Mouse (Mus musculus): ENCODE data around the gene Hmga2. TPM values are rescaled to one million over a fixed set of nuclear protein-coding genes. Genes with fewer than 3 reads are reported as not detected.

The Hmga2 gene
- polyA plus RNA-seq, 1 experiment from 2014 or later: 48.2 TPM

GRCm38 (mm10) chr10:120407230-120407629, 69.0 kb downstream of the Hmga2 start:
- no peaks in the 10 kb centered on the region for H3K36me3 ChIP-seq (ENCODE audit: control insufficient read depth, insufficient read depth, low read length)
- no peak overlapping the region for H3K4me2 ChIP-seq
- no peak overlapping the region for H3K27ac ChIP-seq (ENCODE audit: low read depth, low read length)
- H3K4me1 ChIP-seq (replicated peaks; ENCODE audit: control insufficient read depth, insufficient read depth, low read length): peaks cover 11% of the 10 kb centered on the region; the same call in 1 of the 2 replicates
- no peaks in the 10 kb centered on the region for H3K27me3 ChIP-seq (replicated peaks; ENCODE audit: control insufficient read depth, insufficient read depth, low read length)
- no peak for DNase-seq (ENCODE audit: low spot score)
- 62% methylated on average over 9 of the region's 9 CpGs for WGBS
- no peak overlapping the region for H3K4me3 ChIP-seq (ENCODE audit: low read depth, low read length)
- H3K9me3 ChIP-seq (ENCODE audit: control insufficient read depth, low read length): no peaks in the 10 kb centered on the region
- no peak overlapping the region for H3K9ac ChIP-seq (ENCODE audit: low read depth, low read length)
- ATAC-seq (replicated peaks; ENCODE audit: low FRiP score): no peak

DNA sequence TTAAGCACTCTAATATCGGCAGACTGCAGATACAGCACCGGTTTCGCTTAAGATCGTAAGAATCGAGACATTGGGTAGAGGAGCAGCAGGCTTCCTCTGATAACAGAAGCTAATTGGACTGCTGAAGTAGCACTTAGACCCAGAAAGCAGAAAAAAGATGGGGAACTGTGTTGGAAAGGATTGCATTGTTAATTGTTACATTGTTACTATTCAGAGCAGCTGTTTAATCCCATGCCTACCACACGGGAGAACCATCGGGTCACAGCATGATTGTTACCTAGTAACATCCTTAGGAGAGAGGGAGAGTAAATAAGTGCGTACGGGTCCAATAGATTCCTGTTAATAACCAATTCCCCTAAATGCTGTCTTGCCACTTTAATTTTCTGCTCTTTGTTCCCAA, 70.2 kb downstream of the Hmga2 start:
- no peak overlapping the region for H3K9ac ChIP-seq (ENCODE audit: low read depth, low read length)
- H3K27ac ChIP-seq (ENCODE audit: low read depth, low read length): no peak overlapping the region
- no peaks in the 10 kb centered on the region for H3K36me3 ChIP-seq (ENCODE audit: control insufficient read depth, insufficient read depth, low read length)
- DNase-seq (ENCODE audit: low spot score) (no peak), ATAC-seq (replicated peaks; ENCODE audit: low FRiP score) (no peak)
- H3K4me3 ChIP-seq (ENCODE audit: low read depth, low read length): no peak overlapping the region
- H3K27me3 ChIP-seq (replicated peaks; ENCODE audit: control insufficient read depth, insufficient read depth, low read length): no peaks in the 10 kb centered on the region
- H3K9me3 ChIP-seq (ENCODE audit: control insufficient read depth, low read length): no peaks in the 10 kb centered on the region
- H3K4me2 ChIP-seq: no peak overlapping the region
- 78% methylated on average over 9 of the region's 9 CpGs for WGBS
- H3K4me1 ChIP-seq (replicated peaks; ENCODE audit: control insufficient read depth, insufficient read depth, low read length): peaks cover 7% of the 10 kb centered on the region; the same call in 1 of the 2 replicates

GRCm38 (mm10) chr10:120405322-120405721, 70.9 kb downstream of the Hmga2 start:
- DNase-seq (ENCODE audit: low spot score): no peak
- Histone ChIP-seq H3K9me3 (ENCODE audit: control insufficient read depth, low read length) (no peaks in the 10 kb centered on the region), H3K27me3 (replicated peaks; ENCODE audit: control insufficient read depth, insufficient read depth, low read length) (no peaks in the 10 kb centered on the region), H3K36me3 (ENCODE audit: control insufficient read depth, insufficient read depth, low read length) (no peaks in the 10 kb centered on the region), H3K27ac (ENCODE audit: low read depth, low read length) (no peak overlapping the region), H3K4me1 (replicated peaks; ENCODE audit: control insufficient read depth, insufficient read depth, low read length) (peaks cover 10% of the 10 kb centered on the region), H3K4me2 (no peak overlapping the region), H3K4me3 (ENCODE audit: low read depth, low read length) (no peak overlapping the region), H3K9ac (ENCODE audit: low read depth, low read length) (no peak overlapping the region)
- WGBS: 91% methylated on average over 4 of the region's 4 CpGs
- no peak for ATAC-seq (replicated peaks; ENCODE audit: low FRiP score)

DNA sequence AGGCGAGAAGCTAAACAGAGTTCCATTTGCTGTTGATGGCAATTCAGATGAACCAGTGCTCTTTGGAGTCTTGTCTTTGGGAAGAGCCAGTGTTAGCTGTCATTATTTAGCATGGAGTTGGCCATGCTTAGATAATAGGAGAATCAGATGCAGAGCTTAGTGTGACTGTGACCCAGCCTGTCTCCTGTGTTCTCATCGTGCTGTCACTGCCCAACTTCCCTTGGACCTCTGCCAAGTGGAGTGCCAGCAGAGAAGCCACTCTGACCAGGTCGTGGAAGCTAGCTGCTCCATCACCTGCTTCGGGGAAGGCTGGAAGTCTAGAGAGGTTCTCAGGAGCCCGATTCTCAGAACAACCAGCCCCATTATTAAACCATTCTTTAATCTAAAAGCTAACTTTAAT, 73.3 kb downstream of the Hmga2 start:
- WGBS: 78% methylated on average over 5 of the region's 5 CpGs
- peaks cover 20% of the 10 kb centered on the region for H3K4me1 ChIP-seq (replicated peaks; ENCODE audit: control insufficient read depth, insufficient read depth, low read length)
- H3K9ac ChIP-seq (ENCODE audit: low read depth, low read length): no peak overlapping the region
- H3K27me3 ChIP-seq (replicated peaks; ENCODE audit: control insufficient read depth, insufficient read depth, low read length): no peaks in the 10 kb centered on the region
- H3K9me3 ChIP-seq (ENCODE audit: control insufficient read depth, low read length): no peaks in the 10 kb centered on the region
- no peaks in the 10 kb centered on the region for H3K36me3 ChIP-seq (ENCODE audit: control insufficient read depth, insufficient read depth, low read length)
- ATAC-seq (replicated peaks; ENCODE audit: low FRiP score) (no peak), DNase-seq (ENCODE audit: low spot score) (no peak)
- H3K4me2 ChIP-seq: no peak overlapping the region
- H3K4me3 ChIP-seq (ENCODE audit: low read depth, low read length): no peak overlapping the region
- H3K27ac ChIP-seq (ENCODE audit: low read depth, low read length): no peak overlapping the region

DNA sequence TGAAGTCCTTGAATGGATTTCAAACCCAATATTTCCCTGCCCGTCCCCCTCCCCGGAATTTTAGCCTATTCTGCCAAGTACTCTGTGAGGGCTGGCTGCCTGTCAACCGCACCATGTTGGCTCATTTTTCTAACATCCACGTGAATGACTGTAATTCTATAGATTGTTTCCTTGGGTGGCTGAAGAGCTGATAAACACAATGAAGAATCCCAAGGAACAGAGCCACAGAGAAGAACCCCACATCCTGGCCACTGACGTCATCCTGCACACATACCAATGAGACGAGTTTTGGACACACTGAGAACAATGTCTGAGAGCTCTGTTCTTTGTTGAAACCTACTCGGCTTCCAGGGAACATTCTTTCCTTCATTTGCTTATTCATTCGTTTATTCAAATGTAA, 74.5 kb downstream of the Hmga2 start:
- WGBS: 68% methylated on average over 8 of the region's 8 CpGs
- Histone ChIP-seq H3K36me3 (ENCODE audit: control insufficient read depth, insufficient read depth, low read length) (no peaks in the 10 kb centered on the region), H3K27ac (ENCODE audit: low read depth, low read length) (no peak overlapping the region), H3K27me3 (replicated peaks; ENCODE audit: control insufficient read depth, insufficient read depth, low read length) (no peaks in the 10 kb centered on the region), H3K4me2 (no peak overlapping the region), H3K4me1 (replicated peaks; ENCODE audit: control insufficient read depth, insufficient read depth, low read length) (peaks cover 20% of the 10 kb centered on the region), H3K4me3 (ENCODE audit: low read depth, low read length) (no peak overlapping the region), H3K9ac (ENCODE audit: low read depth, low read length) (no peak overlapping the region), H3K9me3 (ENCODE audit: control insufficient read depth, low read length) (no peaks in the 10 kb centered on the region)
- DNase-seq (ENCODE audit: low spot score): no peak
- no peak for ATAC-seq (replicated peaks; ENCODE audit: low FRiP score)

DNA sequence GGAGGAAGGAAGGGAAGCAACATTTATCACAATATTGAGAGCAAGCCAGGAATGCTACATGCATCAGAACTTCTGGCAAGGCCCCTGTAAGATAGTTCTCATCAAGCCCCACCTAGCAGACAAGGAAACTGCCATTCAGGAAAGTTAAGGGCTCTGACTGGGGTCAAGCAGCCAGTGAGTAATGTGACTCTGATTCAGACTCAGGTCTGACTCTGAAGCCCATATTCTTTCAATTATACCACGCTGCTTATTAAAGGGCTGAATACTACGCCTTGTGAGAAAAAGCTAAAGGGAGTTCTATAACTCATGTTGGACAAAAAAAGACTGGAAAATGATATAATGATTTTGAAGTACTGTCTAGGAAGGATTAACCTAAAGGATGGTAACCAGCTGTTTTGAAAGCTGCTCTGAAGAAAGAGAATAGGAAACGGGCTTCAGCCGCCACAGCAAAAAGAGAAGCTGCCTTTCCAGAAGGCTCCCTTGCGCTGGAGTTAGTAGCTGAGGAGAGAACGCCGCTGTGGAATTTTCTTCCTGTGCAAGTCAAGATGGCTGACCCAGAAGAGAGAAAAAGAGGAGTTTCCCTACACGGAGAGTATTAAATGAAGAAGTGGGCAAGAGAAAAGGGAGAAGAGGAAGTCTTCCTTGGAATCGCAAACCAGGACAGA, 76.3 kb downstream of the Hmga2 start:
- WGBS: 68% methylated on average over 9 of the region's 9 CpGs
- ATAC-seq (replicated peaks; ENCODE audit: low FRiP score): no peak
- H3K4me2 ChIP-seq: no peak overlapping the region
- no peaks in the 10 kb centered on the region for H3K9me3 ChIP-seq (ENCODE audit: control insufficient read depth, low read length)
- no peak for DNase-seq (ENCODE audit: low spot score)
- peaks cover 20% of the 10 kb centered on the region for H3K4me1 ChIP-seq (replicated peaks; ENCODE audit: control insufficient read depth, insufficient read depth, low read length)
- no peak overlapping the region for H3K27ac ChIP-seq (ENCODE audit: low read depth, low read length)
- no peaks in the 10 kb centered on the region for H3K27me3 ChIP-seq (replicated peaks; ENCODE audit: control insufficient read depth, insufficient read depth, low read length)
- no peak overlapping the region for H3K9ac ChIP-seq (ENCODE audit: low read depth, low read length)
- no peaks in the 10 kb centered on the region for H3K36me3 ChIP-seq (ENCODE audit: control insufficient read depth, insufficient read depth, low read length)
- no peak overlapping the region for H3K4me3 ChIP-seq (ENCODE audit: low read depth, low read length)

- Histone ChIP-seq H3K4me2 (no peak overlapping the region), H3K27ac (ENCODE audit: low read depth, low read length) (no peak overlapping the region), H3K27me3 (replicated peaks; ENCODE audit: control insufficient read depth, insufficient read depth, low read length) (no peaks in the 10 kb centered on the region), H3K4me1 (replicated peaks; ENCODE audit: control insufficient read depth, insufficient read depth, low read length) (peaks cover 20% of the 10 kb centered on the region), H3K9me3 (ENCODE audit: control insufficient read depth, low read length) (no peaks in the 10 kb centered on the region), H3K4me3 (ENCODE audit: low read depth, low read length) (no peak overlapping the region), H3K36me3 (ENCODE audit: control insufficient read depth, insufficient read depth, low read length) (no peaks in the 10 kb centered on the region), H3K9ac (ENCODE audit: low read depth, low read length) (no peak overlapping the region)
- ATAC-seq (replicated peaks; ENCODE audit: low FRiP score): no peak
- WGBS: 52% methylated on average over 6 of the region's 6 CpGs
- DNase-seq (ENCODE audit: low spot score): no peak
Measured at GRCm38 (mm10) chr10:120398745-120399144, 77.5 kb downstream of the Hmga2 start.

DNA sequence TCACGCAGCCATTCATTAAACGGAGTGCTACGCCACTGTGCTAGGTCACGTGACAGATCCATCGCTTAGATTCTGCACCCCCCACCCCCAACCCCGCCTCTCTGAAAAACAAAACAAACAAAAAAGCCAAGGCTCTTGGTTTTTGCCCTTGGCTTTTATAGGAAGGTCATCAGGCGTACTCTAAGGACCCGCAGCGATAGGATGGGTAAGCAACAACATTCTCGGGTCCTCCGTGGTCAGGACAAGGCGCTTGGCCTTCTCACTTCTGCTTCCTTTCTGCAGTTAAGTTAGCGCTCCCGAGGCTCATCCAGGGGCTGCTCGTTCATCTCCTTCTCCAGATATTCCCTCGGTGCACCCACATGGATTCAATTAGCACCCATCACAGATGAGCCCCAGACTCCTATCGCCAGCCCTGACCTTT, 79.0 kb downstream of the Hmga2 start:
- Histone ChIP-seq H3K36me3 (ENCODE audit: control insufficient read depth, insufficient read depth, low read length) (no peaks in the 10 kb centered on the region), H3K4me3 (ENCODE audit: low read depth, low read length) (no peak overlapping the region), H3K4me2 (no peak overlapping the region), H3K27me3 (replicated peaks; ENCODE audit: control insufficient read depth, insufficient read depth, low read length) (no peaks in the 10 kb centered on the region), H3K27ac (ENCODE audit: low read depth, low read length) (no peak overlapping the region), H3K4me1 (replicated peaks; ENCODE audit: control insufficient read depth, insufficient read depth, low read length) (peaks cover 22% of the 10 kb centered on the region), H3K9ac (ENCODE audit: low read depth, low read length) (no peak overlapping the region), H3K9me3 (ENCODE audit: control insufficient read depth, low read length) (no peaks in the 10 kb centered on the region)
- WGBS: 71% methylated on average over 17 of the region's 17 CpGs
- DNase-seq (ENCODE audit: low spot score) (no peak), ATAC-seq (replicated peaks; ENCODE audit: low FRiP score) (no peak)

GRCm38 (mm10) chr10:120395550-120395949, 80.7 kb downstream of the Hmga2 start:
- no peak for DNase-seq (ENCODE audit: low spot score)
- Histone ChIP-seq H3K9me3 (ENCODE audit: control insufficient read depth, low read length) (no peaks in the 10 kb centered on the region), H3K4me2 (no peak overlapping the region), H3K36me3 (ENCODE audit: control insufficient read depth, insufficient read depth, low read length) (no peaks in the 10 kb centered on the region), H3K27me3 (replicated peaks; ENCODE audit: control insufficient read depth, insufficient read depth, low read length) (no peaks in the 10 kb centered on the region), H3K9ac (ENCODE audit: low read depth, low read length) (no peak overlapping the region), H3K4me3 (ENCODE audit: low read depth, low read length) (no peak overlapping the region), H3K4me1 (replicated peaks; ENCODE audit: control insufficient read depth, insufficient read depth, low read length) (peaks cover 33% of the 10 kb centered on the region), H3K27ac (ENCODE audit: low read depth, low read length) (no peak overlapping the region)
- WGBS: 68% methylated on average over 6 of the region's 6 CpGs
- no peak for ATAC-seq (replicated peaks; ENCODE audit: low FRiP score)
